Mouse (Mus musculus) midbrain, embryonic 12.5 days (tissue): ENCODE results near the gene Sarm1. TPM values are rescaled to one million over a fixed set of nuclear protein-coding genes. Genes with fewer than 3 reads are reported as not detected.

Experiments used
- ATAC-seq: fragments of 200-750 bp; cut with Nextera tagmentation; 2 replicates; pipeline ENCODE4 v1.8.0; 2017; ENCODE audit warnings: low read depth, moderate TSS enrichment, moderate library complexity; ENCODE audit not compliant: low FRiP score
- H3K27ac ChIP-seq: fragments of 300-500 bp; sonication (generic); replicated peaks from 2 replicates; pipeline ENCODE4 v1.5.1; 2016; ENCODE audit warnings: mild to moderate bottlenecking
- H3K27me3 ChIP-seq: fragments of 300-500 bp; sonication (generic); 2 replicates; pipeline ENCODE4 v1.6.1; 2016; ENCODE audit warnings: mild to moderate bottlenecking
- H3K36me3 ChIP-seq: fragments of 300-500 bp; sonication (generic); 2 replicates; pipeline ENCODE4 v1.6.1; 2016
- H3K4me1 ChIP-seq: fragments of 300-500 bp; sonication (generic); 2 replicates; pipeline ENCODE4 v1.6.1; 2016
- H3K4me2 ChIP-seq: fragments of 300-500 bp; sonication (generic); replicated peaks from 2 replicates; pipeline ENCODE4 v1.6.1; 2016; ENCODE audit warnings: mild to moderate bottlenecking, moderate library complexity
- H3K4me3 ChIP-seq: fragments of 300-500 bp; sonication (generic); 2 replicates; pipeline ENCODE4 v1.5.1; 2016; ENCODE audit warnings: mild to moderate bottlenecking
- H3K9ac ChIP-seq: fragments of 300-500 bp; sonication (generic); replicated peaks from 2 replicates; pipeline ENCODE4 v1.6.1; 2016; ENCODE audit warnings: mild to moderate bottlenecking, moderate library complexity
- H3K9me3 ChIP-seq: fragments of 300-500 bp; sonication (generic); 2 replicates; pipeline ENCODE4 v1.6.1; 2016; ENCODE audit warnings: mild to moderate bottlenecking
- WGBS: fragments of 180-500 bp; shearing (Covaris S2); methylation state at CpG from one replicate; pipeline ENCODE4 v1.1.7; 2016; 5-methylcytosine and 5-hydroxymethylcytosine counted together
- polyA plus RNA-seq: library from polyadenylated mRNA; unstranded; fragments of >200 nt; fragmentation: Nextera tagmentation; extraction: Ambion mirVana; gene quantifications from 2 replicates; pipeline ENCODE4 v1.2.1, GENCODE M21; 2016

The Sarm1 gene
- polyA plus RNA-seq, 1 experiment from 2014 or later, result 36.4 TPM

- Histone ChIP-seq H3K4me3 (no peak within 1 kb of the TSS), H3K27ac (no peak within 1 kb of the TSS), H3K27me3 (peaks cover 29% of the 10 kb centered on the region; the same call in 1 of the 2 replicates), H3K4me2 (no peak within 1 kb of the TSS), H3K36me3 (peaks cover 22% of the 10 kb centered on the region), H3K9me3 (no peaks in the 10 kb centered on the region), H3K4me1 (peaks cover 10% of the 10 kb centered on the region; the same call in 1 of the 2 replicates), H3K9ac (no peak within 1 kb of the TSS)
- WGBS, result 72% methylated on average over 7 of the region's 7 CpGs
- no peak for ATAC-seq
Observed at GRCm38 (mm10) chr11:78502909-78503650, 5.5 kb upstream of the Sarm1 start, which contains the start of gene Sebox. TSS of gene Sebox (plus strand) at chr11:78503447.

GRCm38 (mm10) chr11:78501529-78501928 is 4.0 kb upstream of the Sarm1 start:
- Histone ChIP-seq H3K4me3 (no peak overlapping the region), H3K9ac (no peak overlapping the region), H3K36me3 (peaks cover 7% of the 10 kb centered on the region), H3K9me3 (no peaks in the 10 kb centered on the region), H3K27me3 (peaks cover 29% of the 10 kb centered on the region; the same call in 1 of the 2 replicates), H3K4me2 (no peak overlapping the region), H3K27ac (no peak overlapping the region), H3K4me1 (peaks cover 17% of the 10 kb centered on the region)
- no peak for ATAC-seq
- WGBS, result 76% methylated on average over 20 of the region's 20 CpGs

- Histone ChIP-seq H3K27ac (no peak overlapping the region), H3K9ac (no peak overlapping the region), H3K27me3 (peaks cover 34% of the 10 kb centered on the region; the same call in 1 of the 2 replicates), H3K4me1 (peaks cover 25% of the 10 kb centered on the region), H3K4me2 (0 out of 2 replicates have a peak overlapping the region, but pooled peaks have one; percentile 0), H3K4me3 (no peak overlapping the region), H3K36me3 (no peaks in the 10 kb centered on the region), H3K9me3 (no peaks in the 10 kb centered on the region)
- ATAC-seq, result no peak
- WGBS, result 76% methylated on average over 9 of the region's 9 CpGs
Observed at GRCm38 (mm10) chr11:78500623-78501202, 3.2 kb upstream of the Sarm1 start.

- H3K4me1 ChIP-seq, result peaks cover 27% of the 10 kb centered on the region
- H3K27ac ChIP-seq, result no peak overlapping the region
- ATAC-seq, result no peak
- peak overlapping the region; percentile 10; the same call in 1 of the 2 replicates for H3K4me2 ChIP-seq
- H3K4me3 ChIP-seq, result no peak overlapping the region
- H3K9me3 ChIP-seq, result no peaks in the 10 kb centered on the region
- WGBS, result 41% methylated on average over 16 of the region's 16 CpGs
- H3K9ac ChIP-seq, result no peak overlapping the region
- no peaks in the 10 kb centered on the region for H3K36me3 ChIP-seq
- H3K27me3 ChIP-seq, result peaks cover 43% of the 10 kb centered on the region
Observed at GRCm38 (mm10) chr11:78499543-78499942, 2.0 kb upstream of the Sarm1 start.

- 32% methylated on average over 7 of the region's 7 CpGs for WGBS
- H3K36me3 ChIP-seq, result no peaks in the 10 kb centered on the region
- peaks cover 48% of the 10 kb centered on the region for H3K27me3 ChIP-seq
- peak within 1 kb of the TSS; percentile 89 for H3K4me2 ChIP-seq
- peak within 1 kb of the TSS; percentile 89 for H3K4me3 ChIP-seq
- H3K9me3 ChIP-seq, result no peaks in the 10 kb centered on the region
- peaks cover 27% of the 10 kb centered on the region for H3K4me1 ChIP-seq
- peak within 1 kb of the TSS; percentile 53; the same call in 1 of the 2 replicates for H3K9ac ChIP-seq
- ATAC-seq, result no peak
- H3K27ac ChIP-seq, result peak within 1 kb of the TSS; percentile 90
Observed at GRCm38 (mm10) chr11:78499004-78499403, 1.4 kb upstream of the Sarm1 start, which contains the start of gene Vtn. TSS of gene Vtn (plus strand) at chr11:78499091.

GRCm38 (mm10) chr11:78497071-78497541 is 448 bp downstream of the Sarm1 start:
- H3K4me2 ChIP-seq, result peak overlapping the region; percentile 89
- H3K9me3 ChIP-seq, result no peaks in the 10 kb centered on the region
- peaks cover 27% of the 10 kb centered on the region for H3K4me1 ChIP-seq
- peak overlapping the region; percentile 90 for H3K27ac ChIP-seq
- under 1% methylated on average over 44 of the region's 44 CpGs for WGBS
- H3K4me3 ChIP-seq, result peak overlapping the region; percentile 89
- peaks cover 49% of the 10 kb centered on the region for H3K27me3 ChIP-seq
- no peaks in the 10 kb centered on the region for H3K36me3 ChIP-seq
- H3K9ac ChIP-seq, result peak overlapping the region; percentile 90
- ATAC-seq, result peak; percentile 82

GRCm38 (mm10) chr11:78495904-78496303 is 1.6 kb downstream of the Sarm1 start:
- Histone ChIP-seq H3K4me1 (peaks cover 31% of the 10 kb centered on the region), H3K9me3 (no peaks in the 10 kb centered on the region), H3K9ac (peak overlapping the region; percentile 90), H3K4me3 (peak overlapping the region; percentile 89), H3K27me3 (peaks cover 54% of the 10 kb centered on the region), H3K4me2 (peak overlapping the region; percentile 89), H3K36me3 (no peaks in the 10 kb centered on the region), H3K27ac (no peak overlapping the region)
- WGBS, result 7% methylated on average over 6 of the region's 6 CpGs
- no peak for ATAC-seq

- Histone ChIP-seq H3K36me3 (peaks cover 19% of the 10 kb centered on the region), H3K27me3 (peaks cover 69% of the 10 kb centered on the region), H3K4me1 (peaks cover 13% of the 10 kb centered on the region), H3K4me2 (peak overlapping the region; percentile 55), H3K4me3 (peak overlapping the region; percentile 30), H3K9ac (peak overlapping the region; percentile 48), H3K9me3 (no peaks in the 10 kb centered on the region), H3K27ac (0 out of 2 replicates have a peak overlapping the region, but pooled peaks have one; percentile 1)
- WGBS, result 8% methylated on average over 48 of the region's 48 CpGs
- peak; percentile 49 for ATAC-seq
Observed at GRCm38 (mm10) chr11:78490781-78491241, 6.7 kb downstream of the Sarm1 start.

- Histone ChIP-seq H3K9ac (no peak overlapping the region), H3K9me3 (no peaks in the 10 kb centered on the region), H3K4me2 (no peak overlapping the region), H3K27ac (no peak overlapping the region), H3K27me3 (peaks cover 52% of the 10 kb centered on the region), H3K4me1 (peaks cover 10% of the 10 kb centered on the region; the same call in 1 of the 2 replicates), H3K36me3 (peaks cover 31% of the 10 kb centered on the region), H3K4me3 (no peak overlapping the region)
- 3% methylated on average over 8 of the region's 8 CpGs for WGBS
- no peak for ATAC-seq
Observed at GRCm38 (mm10) chr11:78488168-78488567, 9.4 kb downstream of the Sarm1 start.

GRCm38 (mm10) chr11:78483639-78484038 is 13.9 kb downstream of the Sarm1 start:
- H3K9ac ChIP-seq, result no peak overlapping the region
- H3K36me3 ChIP-seq, result peaks cover 68% of the 10 kb centered on the region
- no peak overlapping the region for H3K4me3 ChIP-seq
- 64% methylated on average over 7 of the region's 7 CpGs for WGBS
- no peak for ATAC-seq
- no peaks in the 10 kb centered on the region for H3K4me1 ChIP-seq
- H3K9me3 ChIP-seq, result no peaks in the 10 kb centered on the region
- no peak overlapping the region for H3K4me2 ChIP-seq
- H3K27me3 ChIP-seq, result peaks cover 19% of the 10 kb centered on the region
- H3K27ac ChIP-seq, result no peak overlapping the region

GRCm38 (mm10) chr11:78475289-78475688 is 22.3 kb downstream of the Sarm1 start:
- Histone ChIP-seq H3K4me2 (no peak overlapping the region), H3K27me3 (no peaks in the 10 kb centered on the region), H3K36me3 (peaks cover 37% of the 10 kb centered on the region), H3K9me3 (no peaks in the 10 kb centered on the region), H3K4me3 (no peak overlapping the region), H3K27ac (no peak overlapping the region), H3K4me1 (no peaks in the 10 kb centered on the region), H3K9ac (no peak overlapping the region)
- no peak for ATAC-seq
- 89% methylated on average over 3 of the region's 3 CpGs for WGBS
